Mouse (Mus musculus) cerebellum, adult 18-20 months (tissue): Measurements from ENCODE around the gene 1700123O20Rik.
A peak's percentile ranks its signal among the peaks of the same experiment; 100 is the strongest.

ENCODE experiments used
- DNase-seq, 2 experiments: peaks; one replicate each; pipeline ENCODE4 v3.0.0; 2021

Gene 1700123O20Rik

DNA sequence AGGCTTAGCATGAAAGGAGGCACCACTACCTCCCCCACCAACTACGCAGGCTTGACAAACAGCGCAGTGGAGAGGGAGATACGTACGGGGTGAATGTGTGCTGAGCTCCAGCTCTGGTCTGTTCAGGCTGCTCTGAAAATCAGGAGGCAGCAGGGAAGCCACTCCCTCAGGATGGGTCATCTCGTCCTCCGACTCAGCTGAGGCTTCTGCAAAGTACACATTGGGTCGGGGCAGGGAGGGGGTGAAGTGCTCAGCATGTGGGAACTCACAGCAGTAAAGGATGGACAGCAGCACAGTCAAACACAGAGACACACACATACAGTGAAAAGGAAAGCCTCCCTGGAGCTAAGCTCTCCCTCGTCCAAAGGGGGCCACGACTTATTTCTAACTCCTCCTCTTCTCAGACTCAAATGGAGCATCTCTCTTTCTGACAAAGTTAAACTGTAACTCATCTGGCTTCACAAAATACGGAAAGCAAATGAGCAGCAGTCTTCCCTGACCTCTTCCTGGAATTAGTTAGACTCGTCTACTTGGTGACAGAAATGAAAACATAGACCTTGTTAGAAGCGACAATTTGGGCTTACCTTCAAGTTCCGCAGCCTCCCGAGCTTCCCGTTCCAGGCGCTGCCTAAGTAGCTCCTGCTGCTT lies 7.2 kb upstream of the 1700123O20Rik start:
- DNase-seq: no peak

GRCm38 (mm10) chr14:54682396-54682795 lies 3.6 kb upstream of the 1700123O20Rik start:
- no peak for DNase-seq

DNA sequence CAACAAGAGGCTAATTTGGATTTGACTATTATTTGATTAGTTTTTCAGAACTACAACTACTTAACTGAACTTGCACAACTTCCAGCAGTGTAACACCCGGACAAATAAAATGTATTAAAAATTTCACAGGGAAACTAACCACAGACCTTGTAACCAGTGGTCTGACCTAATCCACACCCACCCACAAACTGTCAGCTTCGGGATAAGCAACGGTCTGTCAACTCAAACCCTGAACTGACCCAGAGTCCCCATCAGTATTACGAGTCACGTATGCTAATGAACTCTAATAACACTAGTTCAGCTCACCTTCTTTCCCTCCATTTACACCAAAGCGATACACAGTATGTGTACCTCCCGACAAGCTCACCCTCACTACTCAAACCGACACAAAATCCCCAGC lies 545 bp upstream of the 1700123O20Rik start:
- peak in 1 of 2 experiments; percentile 14 for DNase-seq

DNA sequence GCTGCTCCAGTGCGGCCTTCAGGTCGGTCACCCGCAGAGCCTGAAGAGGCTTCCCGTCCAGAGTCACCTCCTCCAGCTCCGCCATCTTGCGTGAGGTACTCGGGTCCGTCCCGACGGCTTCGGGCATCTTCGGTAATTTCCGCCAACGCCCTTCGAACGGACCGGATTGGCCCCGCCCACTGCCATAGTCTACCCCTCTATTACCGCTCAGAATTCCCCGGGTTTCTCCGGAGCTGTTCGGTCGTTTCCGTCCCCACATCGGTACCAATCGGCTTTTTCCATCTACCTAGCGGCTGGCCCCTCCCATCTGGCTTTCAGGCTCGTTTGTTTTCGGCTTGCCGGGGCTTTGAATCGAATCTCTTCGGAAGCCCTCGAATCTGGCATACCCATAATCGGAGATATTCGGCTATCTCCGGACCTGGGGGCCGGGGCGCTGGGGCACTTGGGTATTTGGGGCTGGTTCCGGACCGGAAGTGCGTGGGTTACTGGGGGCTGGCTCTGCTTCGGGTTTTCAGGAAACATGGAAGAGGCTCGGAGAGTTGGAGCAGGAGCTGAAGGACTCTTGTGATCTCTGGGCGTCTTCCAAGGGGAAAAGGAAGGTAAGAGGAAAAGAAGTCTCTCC lies 617 bp downstream of the 1700123O20Rik start, which contains the start of gene Acin1:
Gene Acin1 (minus strand): TSS at position 410 of the 622 bp plus-strand sequence.
- DNase-seq: peak; percentile 100

GRCm38 (mm10) chr14:54687251-54687650 lies 1.2 kb downstream of the 1700123O20Rik start:
- DNase-seq: no peak

DNA sequence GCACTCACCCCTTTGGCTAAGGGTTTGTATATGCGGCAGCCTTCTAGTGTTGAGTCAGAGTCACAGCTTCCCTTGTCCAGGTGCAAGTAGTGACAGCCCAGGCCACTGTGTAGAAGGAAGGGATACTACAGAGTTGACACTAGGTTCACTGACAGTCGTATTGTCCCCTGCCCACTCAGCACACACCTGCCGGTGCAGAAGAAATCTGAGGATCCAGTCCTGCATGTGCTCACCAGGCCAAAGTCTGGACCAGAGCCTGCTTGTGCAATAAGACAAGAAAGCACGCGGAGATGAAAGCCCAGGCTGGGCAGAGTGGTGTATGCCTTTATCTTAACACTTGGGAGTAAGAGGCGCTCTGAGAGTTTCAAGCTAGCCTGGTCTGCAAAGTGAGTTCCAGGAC lies 9.0 kb downstream of the 1700123O20Rik start:
- DNase-seq: no peak

DNA sequence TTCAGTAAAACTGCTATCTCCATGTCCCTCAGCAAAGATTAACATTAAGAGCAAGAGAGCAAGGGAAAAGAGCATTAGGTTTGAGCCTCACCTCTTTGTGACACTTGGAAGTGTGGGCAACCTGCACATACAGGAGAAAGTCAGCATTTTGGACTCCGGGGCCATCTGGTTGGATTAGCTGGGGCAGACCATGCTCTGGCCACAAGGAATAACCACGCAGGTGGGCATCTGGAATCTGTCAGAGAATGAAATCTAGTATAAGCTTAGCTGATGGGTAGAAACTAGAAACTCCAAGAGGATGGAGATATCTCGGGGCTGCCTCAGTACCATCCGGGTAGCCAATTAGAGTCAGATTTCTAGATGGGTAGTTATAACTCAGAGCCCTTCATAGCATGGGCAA lies 10.7 kb downstream of the 1700123O20Rik start:
- DNase-seq: no peak

- no peak for DNase-seq
Observed at GRCm38 (mm10) chr14:54698733-54699132, 12.7 kb downstream of the 1700123O20Rik start, which contains the start of gene Gm29776. Gm29776 (minus strand) TSS chr14:54698833.

- no peak for DNase-seq
Observed at GRCm38 (mm10) chr14:54699586-54699985, 13.6 kb downstream of the 1700123O20Rik start.

DNA sequence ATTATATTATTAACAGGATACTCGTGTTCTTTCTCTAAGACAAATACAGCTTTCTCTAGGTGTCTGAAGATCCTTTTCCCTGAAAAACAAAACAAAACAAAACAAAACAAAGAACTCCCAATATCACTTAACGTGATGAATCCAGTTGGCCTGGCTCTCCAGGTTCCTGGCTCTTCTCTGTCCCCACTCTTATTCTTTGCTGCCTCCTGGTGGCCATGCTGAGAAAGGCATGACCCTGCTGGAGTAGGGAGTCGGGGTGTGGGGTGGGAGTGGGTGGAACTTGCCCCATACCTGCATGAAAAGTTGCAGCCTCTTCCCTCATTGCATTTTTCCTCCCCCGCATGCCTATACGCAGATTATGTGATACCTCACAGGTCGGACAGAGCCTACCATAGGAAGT lies 15.3 kb downstream of the 1700123O20Rik start:
- DNase-seq: peak; percentile 79 to 82

DNA sequence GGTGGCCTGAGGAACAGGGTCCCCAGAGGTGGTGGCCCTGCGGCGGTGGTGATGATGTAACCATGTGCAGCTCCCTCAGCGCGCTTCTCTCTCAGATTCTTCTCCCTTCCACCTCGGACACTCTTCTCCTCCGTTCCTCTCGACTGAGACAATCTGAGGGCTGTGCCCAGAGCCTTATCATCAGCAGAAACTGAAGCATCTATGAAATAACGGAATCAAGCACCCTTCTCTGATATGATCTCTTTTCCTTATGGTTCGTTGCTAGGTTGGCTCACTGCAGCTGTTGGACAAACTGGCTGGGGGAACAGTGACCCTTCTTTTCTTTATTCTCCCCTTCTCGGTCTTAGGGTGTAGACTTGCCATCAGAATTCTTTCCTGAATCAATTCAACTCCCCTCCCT lies 17.2 kb downstream of the 1700123O20Rik start:
- DNase-seq: no peak

GRCm38 (mm10) chr14:54705844-54706243 lies 19.8 kb downstream of the 1700123O20Rik start:
- DNase-seq: no peak

DNA sequence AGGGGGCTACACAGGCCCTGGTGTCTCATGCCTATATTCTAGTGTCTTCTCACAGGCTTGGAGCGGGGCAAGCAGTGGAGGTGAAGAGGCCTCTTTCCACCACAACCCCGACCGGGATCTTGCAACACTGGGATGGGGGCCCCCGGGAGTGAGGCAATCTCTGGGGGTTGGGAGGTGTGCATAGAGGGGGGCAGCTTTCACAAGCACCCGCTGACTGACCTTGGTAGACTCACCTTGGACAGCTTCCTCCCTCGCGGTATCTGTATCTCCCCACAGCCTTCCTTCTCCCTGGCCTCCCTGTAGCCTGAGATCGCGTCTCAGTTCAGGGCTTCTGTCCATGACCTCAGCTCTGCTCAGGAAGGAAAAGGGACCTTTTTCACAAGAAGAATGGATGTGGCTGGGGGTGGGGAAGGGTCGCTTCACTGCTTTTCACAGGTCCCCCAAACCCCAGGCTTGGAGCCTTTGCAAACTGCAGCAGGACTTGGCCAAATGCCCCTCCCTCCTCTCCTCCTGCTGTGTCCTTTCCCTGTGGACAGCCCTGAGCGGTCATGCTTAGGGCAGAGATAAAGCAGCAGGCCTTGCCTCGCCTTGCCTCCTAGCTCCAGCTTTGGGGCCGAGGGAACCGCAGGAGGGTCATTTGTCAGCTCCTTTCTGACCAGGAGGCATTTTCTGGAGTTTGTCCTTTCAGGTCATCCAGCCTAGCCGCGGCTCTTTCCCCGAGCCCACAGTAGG lies 20.7 kb downstream of the 1700123O20Rik start:
- no peak for DNase-seq

DNA sequence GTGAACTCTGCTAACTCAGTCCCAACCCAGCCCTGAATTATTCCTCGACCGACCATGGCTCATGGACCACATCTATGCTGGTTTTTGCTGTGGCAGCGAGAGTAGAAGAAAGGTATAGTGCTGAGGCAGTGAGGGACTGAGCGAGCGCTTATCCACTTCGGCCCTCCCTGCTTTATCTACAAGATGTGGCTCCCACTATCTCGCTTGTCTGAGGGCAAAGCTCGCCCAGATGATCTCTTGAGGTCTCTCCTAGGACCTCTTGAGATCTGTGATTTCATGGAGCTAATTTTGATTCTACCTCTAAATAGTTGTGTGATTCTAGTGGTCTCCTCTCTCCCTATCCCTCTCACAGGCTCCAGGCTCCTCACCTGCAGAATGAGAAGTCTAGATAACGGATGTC lies 23.0 kb downstream of the 1700123O20Rik start:
- no peak for DNase-seq

DNA sequence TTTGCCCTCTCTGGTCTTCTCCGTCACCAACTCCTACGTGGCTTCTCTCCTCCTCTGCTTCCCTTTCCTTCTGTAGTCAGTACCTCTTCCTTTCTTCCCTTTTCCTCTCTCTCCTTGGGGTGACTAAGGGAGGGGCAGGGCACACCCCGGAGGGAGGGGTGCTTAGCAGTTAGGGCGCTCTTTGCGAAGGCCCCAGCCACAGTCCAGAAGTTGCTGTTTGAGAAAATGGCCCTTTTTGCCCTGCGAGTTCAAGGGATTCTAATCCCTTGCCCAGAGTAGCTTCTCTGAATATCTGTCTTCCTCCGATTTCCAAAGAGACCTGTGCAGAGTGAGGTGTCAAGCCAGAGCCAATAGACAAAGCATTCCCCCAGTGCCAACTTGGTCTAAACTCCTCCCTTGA lies 26.1 kb downstream of the 1700123O20Rik start, which contains the start of gene Cebpe:
Gene Cebpe (minus strand): TSS at position 101 of the 400 bp plus-strand sequence.
- no peak for DNase-seq

GRCm38 (mm10) chr14:54712861-54713260 lies 26.8 kb downstream of the 1700123O20Rik start:
- DNase-seq: no peak

- peak; percentile 79 to 85 for DNase-seq
Observed at GRCm38 (mm10) chr14:54714121-54714520, 28.1 kb downstream of the 1700123O20Rik start.

DNA sequence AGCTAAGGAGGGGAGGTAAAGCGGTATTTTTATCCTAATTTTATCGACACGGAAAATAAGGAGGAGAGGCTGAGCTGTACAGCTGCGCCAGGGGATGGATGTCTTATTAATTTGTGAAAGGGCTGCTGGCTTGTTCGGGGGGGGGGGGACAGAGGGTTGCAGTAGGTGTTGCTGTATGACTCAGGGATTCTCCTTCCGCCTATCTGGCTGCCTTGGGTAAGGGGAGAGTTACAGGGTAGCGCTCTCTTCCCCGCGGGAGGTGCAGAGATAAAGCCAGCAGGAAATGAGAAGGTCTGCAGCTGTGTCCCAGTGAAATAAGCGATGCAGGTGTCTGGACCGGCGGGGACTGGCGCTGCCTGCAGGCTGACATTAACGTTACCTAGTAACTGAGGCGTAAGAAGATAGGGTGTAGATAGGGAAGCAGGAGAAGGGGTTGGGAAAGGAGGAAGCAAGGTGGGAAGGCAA lies 28.6 kb downstream of the 1700123O20Rik start:
- peak; percentile 36 to 51 for DNase-seq

DNA sequence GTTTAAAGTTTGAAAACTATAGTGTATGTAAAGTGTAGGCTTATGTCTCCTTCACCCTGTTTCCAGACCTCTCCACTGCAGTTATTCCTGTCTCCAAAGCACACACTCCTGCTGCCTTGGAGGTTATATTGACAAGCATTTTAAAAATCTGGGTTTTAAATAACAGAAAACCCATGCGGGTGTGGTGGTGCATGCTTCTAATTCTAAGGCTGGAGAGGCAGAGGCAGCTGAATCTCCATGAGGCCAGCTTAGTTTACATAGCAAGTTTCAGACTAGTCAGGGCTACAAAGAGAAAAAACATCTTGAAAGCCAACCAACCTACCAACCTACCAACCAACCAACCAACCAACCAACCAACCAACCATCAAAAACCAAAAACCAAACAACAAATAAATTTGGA lies 29.4 kb downstream of the 1700123O20Rik start:
- DNase-seq: no peak

- DNase-seq: no peak
Observed at GRCm38 (mm10) chr14:54720041-54720440, 34.0 kb downstream of the 1700123O20Rik start.

DNA sequence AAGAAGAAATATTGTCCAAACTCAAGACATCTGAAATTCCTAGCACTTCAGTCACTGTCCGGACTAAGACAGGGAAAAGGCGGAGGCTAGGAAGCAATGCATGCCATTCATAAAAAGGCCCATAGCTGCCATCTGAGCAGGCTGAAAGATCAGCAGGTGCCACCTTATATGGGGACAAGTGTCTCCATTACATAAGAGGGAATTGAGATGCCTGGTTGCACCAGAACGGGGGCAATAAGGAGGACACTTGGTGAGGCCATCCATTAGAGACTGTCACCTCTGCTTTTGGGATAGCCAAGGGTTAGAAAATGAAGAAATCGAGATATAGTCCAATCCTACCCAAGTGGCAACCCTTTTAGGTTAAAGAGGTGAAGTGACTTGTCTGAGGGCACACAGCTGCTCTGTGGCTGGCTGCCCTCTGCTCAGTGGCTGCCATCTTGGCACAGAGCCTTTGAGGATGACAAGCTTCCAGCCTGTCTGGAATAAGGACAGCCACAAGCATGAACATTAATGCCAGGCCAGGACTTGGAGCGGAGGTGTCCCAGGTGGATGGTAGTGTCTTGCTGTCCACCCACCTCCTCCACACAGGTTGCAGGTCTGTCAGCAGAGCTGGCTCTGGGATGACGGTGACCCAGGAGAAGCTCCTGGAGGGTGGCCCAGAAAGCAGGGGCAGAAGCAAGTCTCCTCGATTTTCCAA lies 34.8 kb downstream of the 1700123O20Rik start:
- peak; percentile 59 to 64 for DNase-seq

- DNase-seq: peak; percentile 52 to 64
Observed at GRCm38 (mm10) chr14:54721711-54722110, 35.7 kb downstream of the 1700123O20Rik start.

DNA sequence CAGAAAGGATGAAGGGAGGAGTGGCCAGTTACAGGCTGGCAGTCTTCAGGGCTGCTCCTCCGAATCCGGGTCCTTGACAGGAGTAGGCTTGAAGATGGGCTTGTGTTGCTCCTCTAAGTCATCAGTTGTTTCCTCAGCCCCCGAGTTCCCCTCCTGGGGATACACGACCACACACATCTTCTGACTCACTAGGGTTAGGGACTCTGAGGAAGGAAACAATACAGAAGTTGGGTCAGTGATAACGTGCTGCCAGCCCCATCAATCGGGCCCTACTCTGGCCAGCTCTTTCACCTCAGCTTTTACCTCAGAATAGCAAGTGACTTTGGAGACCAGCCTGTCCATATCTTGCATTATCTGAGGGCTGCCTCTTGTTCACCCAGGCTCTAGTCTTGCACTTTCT lies 38.0 kb downstream of the 1700123O20Rik start:
- DNase-seq: no peak
